Mouse (Mus musculus) layer of hippocampus, postnatal 14 days (tissue): ENCODE results near the gene Spryd4. TPM values are rescaled to one million over a fixed set of nuclear protein-coding genes. Genes with fewer than 3 reads are reported as not detected.
A peak's percentile ranks its signal among the peaks of the same experiment; 100 is the strongest.
"Not testable (repeated sequence)": the region's sequence is repeated elsewhere in the genome, so short reads cannot be mapped to it uniquely, and the experiment has no call there.

Experiments
- DNase-seq, 2 experiments: peaks; one replicate each; pipeline ENCODE4 v3.0.0; 2021 to 2022; ENCODE audit warnings: low spot score in 2 of 2, mixed read lengths in 1 of 2
- total RNA-seq, 2 experiments: library from RNA; stranded (reverse); gene quantifications; 2 replicates each; pipeline ENCODE4 v1.2.3; 2021

Gene Spryd4
- total RNA-seq, 2 experiments from 2014 or later = 11.1 to 11.5 TPM

DNA sequence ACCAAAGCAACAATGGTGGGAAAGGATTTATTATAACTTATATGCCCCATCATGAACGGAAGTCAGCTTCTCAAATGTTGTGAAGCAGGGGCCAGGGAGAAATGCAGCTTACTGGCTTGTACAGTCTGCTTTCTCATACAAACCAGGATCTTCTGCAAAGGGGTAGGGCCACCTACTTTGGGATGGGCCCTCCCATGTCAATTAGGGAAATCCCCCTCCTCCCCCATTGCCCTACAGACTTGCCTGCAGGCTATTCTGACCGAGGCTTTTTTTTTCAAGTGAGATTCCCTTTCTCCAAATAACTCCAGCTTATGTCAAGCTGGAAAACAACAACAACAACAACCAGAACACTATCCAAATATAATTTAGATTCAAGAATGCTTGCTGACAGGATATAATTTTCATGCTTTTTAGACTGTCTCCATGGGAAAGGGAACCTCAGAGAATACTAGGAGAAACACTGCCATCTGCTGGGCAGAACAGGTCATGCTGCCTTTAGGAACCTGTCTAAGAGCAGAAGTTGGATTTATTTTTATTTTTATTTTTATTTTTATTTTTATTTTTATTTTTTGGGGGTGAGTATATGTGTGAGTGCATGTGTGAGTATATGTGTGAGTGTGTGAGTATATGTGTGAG, 23.2 kb downstream of the Spryd4 start:
- peak; percentile 63 to 82 for DNase-seq

DNA sequence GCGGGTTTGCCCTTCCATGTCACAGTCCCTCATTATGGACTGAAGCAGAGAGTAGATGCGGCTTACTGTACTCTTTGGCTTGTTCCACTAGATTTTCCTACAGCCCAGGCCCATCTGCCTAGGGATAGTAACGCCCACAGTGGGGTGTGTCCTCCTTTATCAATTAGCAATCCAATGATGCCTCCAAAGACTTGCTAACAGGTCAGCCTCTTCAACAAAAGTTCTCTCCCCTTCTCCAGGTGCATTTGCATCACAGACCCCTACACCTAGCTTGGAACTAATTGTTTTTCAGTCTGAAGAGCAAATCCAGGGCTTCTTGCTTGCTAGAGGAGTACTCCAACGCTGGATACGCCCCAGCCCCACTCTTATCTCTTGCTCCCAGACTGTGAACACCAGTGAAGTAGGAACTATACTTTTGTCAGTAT, 24.4 kb downstream of the Spryd4 start:
- DNase-seq = no peak

DNA sequence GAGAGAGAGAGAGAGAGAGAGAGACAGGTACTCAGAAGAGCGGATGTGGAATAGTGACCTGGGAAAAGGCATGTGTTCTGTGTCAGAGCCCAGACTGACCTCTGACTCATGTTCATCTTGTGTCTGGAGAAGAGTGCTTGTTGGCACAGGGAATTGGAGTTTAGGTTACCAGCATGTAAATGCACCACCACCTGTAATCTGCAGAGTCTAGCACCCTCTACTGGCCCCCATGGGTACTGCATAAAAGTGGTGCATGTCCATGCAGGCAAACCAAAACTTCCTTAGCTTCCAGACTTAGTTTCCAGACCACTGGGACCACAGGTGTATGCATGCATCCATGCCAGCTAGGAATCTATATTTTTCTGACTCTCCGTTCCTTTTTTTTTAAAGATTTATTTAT, 25.6 kb downstream of the Spryd4 start:
- DNase-seq = peak; percentile 62 to 70

DNA sequence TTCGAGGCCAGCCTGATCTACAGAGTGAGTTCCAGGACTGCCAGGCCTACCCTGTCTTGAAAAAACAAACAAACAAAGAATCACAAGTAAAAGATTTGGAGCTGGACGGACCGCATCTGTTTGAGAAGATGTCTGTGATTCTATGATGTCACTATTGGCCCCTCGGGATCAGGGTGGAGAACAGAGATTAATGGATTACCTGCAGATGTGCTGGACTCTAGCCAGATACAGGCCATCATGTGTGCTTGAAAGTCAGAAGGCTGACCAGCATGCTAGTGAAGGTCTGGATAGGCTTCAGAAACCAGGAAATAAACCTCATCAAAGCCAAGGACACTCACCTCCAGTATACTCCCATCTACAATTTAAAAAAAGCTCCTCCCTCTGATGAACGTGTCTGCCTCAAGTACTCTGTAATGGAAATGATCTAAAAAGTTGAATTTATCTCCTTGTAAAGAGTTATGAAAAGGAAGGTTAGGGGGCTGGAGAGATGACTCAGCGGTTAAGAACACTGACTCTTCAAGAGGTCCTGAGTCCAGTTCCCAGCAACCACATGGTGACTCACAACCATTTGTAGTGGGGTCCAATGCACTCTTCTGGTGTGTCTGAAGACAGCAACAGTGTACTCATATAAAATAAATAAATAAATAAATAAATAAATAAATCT, 26.2 kb downstream of the Spryd4 start:
- DNase-seq = no peak

DNA sequence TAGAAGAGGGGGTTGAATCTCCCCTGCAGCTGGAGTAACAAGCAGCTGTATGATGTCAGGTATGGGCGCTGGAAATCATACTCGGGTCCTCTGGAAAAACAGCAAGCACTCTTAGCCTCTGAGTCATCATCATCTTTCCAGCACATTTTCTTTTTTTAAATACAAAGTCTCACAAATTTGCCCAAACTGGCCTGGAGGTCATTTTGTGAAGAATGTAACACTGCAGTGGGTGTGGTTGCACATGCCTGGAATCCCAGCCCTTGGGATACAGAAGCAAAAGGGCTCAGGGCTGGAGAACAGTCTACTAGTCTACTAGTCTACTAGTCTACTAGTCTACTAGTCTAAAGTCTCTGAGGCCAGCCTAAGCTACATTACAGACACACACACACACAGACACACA, 27.3 kb downstream of the Spryd4 start:
- no peak for DNase-seq

DNA sequence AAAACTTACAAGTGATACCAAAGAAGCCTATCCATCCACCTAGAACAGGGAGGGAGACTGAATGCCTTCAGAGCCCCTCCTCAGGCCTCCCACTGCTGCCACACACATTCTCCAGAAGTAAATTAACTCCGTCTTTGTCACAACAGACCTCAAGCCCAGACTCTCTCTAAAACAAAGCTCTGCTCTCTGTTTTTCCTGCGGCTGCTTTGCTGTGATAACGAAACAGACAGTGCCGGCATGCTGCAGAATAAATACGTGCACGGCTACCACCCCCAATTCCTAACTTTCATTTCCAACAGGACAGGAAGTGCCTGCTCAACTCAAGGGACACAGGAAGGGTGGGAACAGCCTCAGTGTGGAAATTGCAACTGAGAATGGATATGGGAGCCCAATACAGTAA, 31.6 kb downstream of the Spryd4 start, which contains the start of gene Rbms2:
TSS of gene Rbms2 (minus strand) at position 309 of the 400 bp plus-strand sequence.
- no peak for DNase-seq

DNA sequence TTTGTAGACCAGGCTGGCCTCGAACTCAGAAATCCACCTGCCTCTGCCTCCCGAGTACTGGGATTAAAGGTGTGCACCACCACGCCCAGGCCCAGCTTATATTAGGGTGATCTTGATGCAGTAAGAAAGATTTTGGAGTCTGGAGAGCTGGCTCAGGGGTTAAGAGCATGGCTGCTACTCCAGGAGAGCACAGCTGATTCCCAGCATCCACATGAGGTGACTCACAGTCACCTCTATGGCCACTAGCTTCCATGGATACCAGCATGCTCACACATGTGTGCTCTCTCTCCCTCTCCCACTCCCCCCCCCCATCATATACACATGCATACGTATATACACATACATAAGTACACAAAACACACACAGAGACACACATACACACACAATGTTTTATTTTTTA, 34.3 kb downstream of the Spryd4 start:
- no peak for DNase-seq

DNA sequence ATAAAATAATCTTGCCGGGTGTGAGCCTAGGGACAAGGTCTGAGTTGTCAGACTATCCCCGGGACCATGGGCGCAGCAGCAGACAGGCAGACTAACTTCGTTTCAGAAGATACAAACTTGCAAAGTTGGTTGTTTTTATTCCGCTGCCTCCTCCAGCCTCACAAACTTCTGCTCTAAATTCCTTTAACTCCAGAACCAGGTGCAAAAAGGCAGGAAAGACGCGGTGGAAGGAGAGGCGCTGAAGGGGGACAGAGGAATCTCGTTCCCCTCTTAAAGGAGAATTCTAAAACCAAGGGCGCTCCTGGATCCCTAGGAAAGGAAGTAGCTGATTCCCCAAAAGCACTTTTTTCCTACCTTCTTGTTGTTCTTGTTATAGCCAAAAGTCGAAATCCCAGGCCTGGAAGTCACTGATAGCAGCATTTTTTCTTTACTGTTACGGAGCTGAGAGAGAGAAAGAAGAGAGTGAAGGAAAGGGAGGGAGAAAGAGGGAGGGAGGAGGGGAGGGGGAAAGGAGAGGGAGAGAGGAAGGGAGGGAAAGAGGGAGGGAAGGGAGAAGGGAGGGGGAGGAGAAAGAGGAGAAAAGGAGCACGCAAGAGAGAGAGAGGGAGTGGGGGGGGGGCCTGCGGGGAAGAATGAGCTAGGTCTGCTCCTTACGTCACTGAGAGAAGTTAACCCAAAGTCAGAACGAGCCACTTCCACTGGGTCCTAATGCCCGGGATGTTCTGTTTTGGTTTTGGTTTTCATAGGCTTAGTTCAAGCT, 35.4 kb downstream of the Spryd4 start:
- peak; percentile 9 to 64 for DNase-seq

DNA sequence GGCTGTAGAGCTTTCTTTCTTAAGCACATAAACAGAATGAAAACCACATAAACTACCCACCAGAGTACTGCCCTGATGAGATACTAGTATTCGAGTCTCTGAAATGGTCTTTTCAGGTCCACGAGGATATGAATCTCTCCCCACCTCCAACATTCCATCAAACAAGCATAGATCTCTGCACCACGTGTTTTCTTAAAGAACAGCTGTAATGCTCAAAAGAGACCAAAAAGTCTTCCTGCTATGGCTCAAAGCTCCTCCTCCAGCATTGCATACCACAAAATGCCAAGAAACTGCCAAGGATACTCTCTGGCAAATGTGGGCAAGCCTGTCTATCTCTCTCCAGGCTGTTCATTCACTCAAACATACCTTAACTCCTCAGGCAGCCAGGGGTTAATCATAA, 36.3 kb downstream of the Spryd4 start:
- no peak for DNase-seq

DNA sequence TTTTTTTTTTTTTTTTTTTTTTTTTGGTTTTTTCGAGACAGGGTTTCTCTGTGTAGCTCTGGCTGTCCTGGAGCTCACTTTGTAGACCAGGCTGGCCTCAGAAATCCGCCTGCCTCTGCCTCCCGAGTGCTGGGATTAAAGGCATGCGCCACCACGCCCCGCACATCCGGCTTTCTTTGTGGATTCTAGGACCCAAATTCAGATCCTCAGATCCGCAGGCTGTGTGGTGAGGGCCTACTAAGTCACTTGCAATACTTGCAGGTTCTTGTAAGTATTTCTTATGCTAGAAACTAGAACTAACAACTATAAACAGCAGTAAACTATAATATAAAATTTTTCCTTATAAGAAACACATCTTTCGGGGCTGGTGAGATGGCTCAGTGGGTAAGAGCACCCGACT, 40.3 kb downstream of the Spryd4 start:
- DNase-seq = not testable (repeated sequence)

DNA sequence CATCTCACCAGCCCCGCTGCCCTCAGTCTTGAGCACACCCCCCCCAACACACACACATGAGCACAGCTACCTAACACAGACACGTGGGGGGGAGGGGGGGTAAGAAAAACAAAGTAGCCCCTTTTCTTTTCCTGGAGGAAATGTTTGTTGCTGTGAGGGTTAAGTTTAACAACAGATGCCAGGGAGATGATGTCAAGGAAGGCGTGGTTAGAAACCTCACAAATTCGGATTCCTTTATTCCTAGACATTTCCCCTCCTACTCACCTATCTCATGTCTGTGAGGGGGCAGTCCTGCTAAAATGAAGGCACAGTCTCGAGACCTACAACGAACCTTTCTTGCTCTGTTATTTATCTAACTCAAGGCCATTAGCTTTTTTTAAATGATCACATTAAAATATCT, 44.5 kb downstream of the Spryd4 start:
- DNase-seq = no peak

DNA sequence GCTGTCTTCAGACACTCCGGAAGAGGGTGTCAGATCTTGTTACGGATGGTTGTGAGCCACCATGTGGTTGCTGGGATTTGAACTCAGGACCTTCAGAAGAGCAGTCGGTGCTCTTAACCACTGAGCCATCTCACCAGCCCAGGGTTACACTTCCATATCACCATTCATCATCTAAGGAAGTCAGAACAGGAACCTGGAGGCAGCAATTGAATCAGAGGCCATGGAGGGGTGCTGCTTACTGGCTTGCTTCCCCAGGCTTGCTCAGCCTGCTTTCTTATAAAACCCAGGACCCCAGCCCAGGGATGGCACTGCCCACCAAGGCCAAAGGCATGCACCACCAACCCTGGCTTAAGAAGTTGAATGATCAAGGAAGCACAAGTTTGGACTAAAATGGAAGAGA, 45.9 kb downstream of the Spryd4 start:
- not testable (repeated sequence) for DNase-seq

Other genes starting within 250 kb of the Spryd4 start
- gene Hsd17b6, start 204.2 kb downstream of the Spryd4 start, total RNA-seq = not detected
- gene Prim1, start 196.6 kb downstream of the Spryd4 start, total RNA-seq = 1 to 10 TPM; 5.4 to 6.6 TPM
- gene Naca, start 176.2 kb downstream of the Spryd4 start, total RNA-seq = 100 to 1,000 TPM; 321 to 339 TPM
- gene Ptges3, start 152.9 kb downstream of the Spryd4 start, total RNA-seq = 100 to 1,000 TPM; 138 to 149 TPM
- 1,000 to 10,000 TPM; 1,880 to 1,915 TPM for gene Atp5b, start 128.5 kb downstream of the Spryd4 start, total RNA-seq
- 10 to 100 TPM; 35.1 to 36.8 TPM for gene Baz2a, start 120.2 kb downstream of the Spryd4 start, total RNA-seq
- gene Rbms2, start 31.5 kb downstream of the Spryd4 start, total RNA-seq = 10 to 100 TPM; 13.4 to 14.6 TPM
- gene Gls2, start 17.4 kb downstream of the Spryd4 start, total RNA-seq = 10 to 100 TPM; 14.2 to 18.4 TPM
- not detected for gene Mip, start 14.0 kb upstream of the Spryd4 start, total RNA-seq
- 1 to 10 TPM; 4.1 to 7.6 TPM for gene Timeless, start 20.3 kb upstream of the Spryd4 start, total RNA-seq
- not detected for gene Apon, start 42.3 kb upstream of the Spryd4 start, total RNA-seq
- not detected for gene Apof, start 56.9 kb upstream of the Spryd4 start, total RNA-seq
- 10 to 100 TPM; 29.2 to 30.3 TPM for gene Stat2, start 58.8 kb upstream of the Spryd4 start, total RNA-seq
- gene Il23a, start 86.9 kb upstream of the Spryd4 start, total RNA-seq = 1 to 10 TPM; 2.4 to 3.2 TPM
- gene Pan2, start 91.5 kb upstream of the Spryd4 start, total RNA-seq = 10 to 100 TPM; 15.1 to 15.4 TPM
- gene Cnpy2, start 110.7 kb upstream of the Spryd4 start, total RNA-seq = 10 to 100 TPM; 76.5 to 80.3 TPM
- gene Cs, start 125.9 kb upstream of the Spryd4 start, total RNA-seq = 100 to 1,000 TPM; 260 to 274 TPM
- 10 to 100 TPM; 60.0 to 62.1 TPM for gene Coq10a, start 157.2 kb upstream of the Spryd4 start, total RNA-seq
- 10 to 100 TPM; 83.6 to 86.7 TPM for gene Ankrd52, start 165.3 kb upstream of the Spryd4 start, total RNA-seq
- gene Slc39a5, start 189.4 kb upstream of the Spryd4 start, total RNA-seq = under 1 TPM in 1 of 2 experiments, not detected in 1; 0.60 TPM
- 10 to 100 TPM; 94.5 TPM for gene Nabp2, start 199.7 kb upstream of the Spryd4 start, total RNA-seq
- 10 to 100 TPM; 67.2 to 72.0 TPM for gene Rnf41, start 199.8 kb upstream of the Spryd4 start, total RNA-seq
- 100 to 1,000 TPM; 208 to 212 TPM for gene Smarcc2, start 247.4 kb upstream of the Spryd4 start, total RNA-seq